Mouse (Mus musculus) myocyte (in vitro differentiated cells): ENCODE measurements around the gene Cacna2d3.

Experiments used
- E2F4 ChIP-seq: IDR thresholded peaks from one replicate; pipeline ENCODE4 v1.6.1; 2011; ENCODE audit warnings: mild to moderate bottlenecking, control low read depth, moderate library complexity; ENCODE audit not compliant: insufficient read depth
- MAX ChIP-seq: IDR thresholded peaks from one replicate; pipeline ENCODE4 v1.6.1; 2011; ENCODE audit warnings: low read depth, mild to moderate bottlenecking, control low read depth
- POLR2A ChIP-seq: IDR thresholded peaks from one replicate; pipeline ENCODE4 v1.6.1; 2011; ENCODE audit warnings: low read depth, mild to moderate bottlenecking, control low read depth, moderate library complexity; ENCODE audit not compliant: insufficient read length
- POLR2AphosphoS2 ChIP-seq: IDR thresholded peaks from one replicate; pipeline ENCODE4 v1.6.1; 2011; ENCODE audit warnings: low read depth, control low read depth; ENCODE audit not compliant: insufficient read length
- REST ChIP-seq: IDR thresholded peaks from one replicate; pipeline ENCODE4 v1.6.1; 2011; ENCODE audit warnings: mild to moderate bottlenecking, control low read depth, moderate library complexity; ENCODE audit not compliant: insufficient read depth, insufficient read length
- SRF ChIP-seq: IDR thresholded peaks from one replicate; pipeline ENCODE4 v1.6.1; 2011; ENCODE audit warnings: low read depth; ENCODE audit not compliant: control insufficient read depth, insufficient read length
- TCF3 ChIP-seq: IDR thresholded peaks from one replicate; pipeline ENCODE4 v1.6.1; 2011; ENCODE audit warnings: low read depth, control low read depth; ENCODE audit not compliant: insufficient read length
- USF1 ChIP-seq: IDR thresholded peaks from one replicate; pipeline ENCODE4 v1.6.1; 2011; ENCODE audit warnings: low read depth, mild to moderate bottlenecking, control low read depth, moderate library complexity

DNA sequence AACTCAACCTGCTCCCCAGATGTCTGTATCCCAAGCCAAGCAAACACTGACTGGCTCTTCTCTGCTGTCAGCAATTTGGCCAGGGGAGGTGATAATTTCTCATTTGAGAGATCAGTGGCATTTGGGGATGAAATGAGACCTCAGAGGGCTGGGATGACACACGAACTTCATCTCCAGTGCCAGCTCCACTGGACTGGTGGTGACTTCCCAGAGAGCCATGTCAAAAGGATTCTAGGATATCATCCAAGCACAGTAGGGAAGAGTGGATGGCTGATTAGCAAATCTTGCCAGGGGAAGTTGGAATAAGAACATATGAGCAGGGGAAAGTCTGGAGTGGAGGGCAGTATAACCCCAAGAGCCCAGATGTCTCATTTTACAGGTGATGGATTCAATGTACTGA is 143.9 kb downstream of the Cacna2d3 start:
- TF ChIP-seq MAX (no peak), TCF3 (no peak), POLR2A (no peak), E2F4 (no peak), REST (no peak), POLR2AphosphoS2 (no peak), SRF (no peak), USF1 (no peak)
